Mouse (Mus musculus): ENCODE results near the gene Btbd9. TPM values are rescaled to one million over a fixed set of nuclear protein-coding genes. Genes with fewer than 3 reads are reported as not detected.

Btbd9 gene
- polyA plus RNA-seq, 1 experiment, result 11.7 TPM

- no peak overlapping the region for H3K4me3 ChIP-seq (ENCODE audit: insufficient read depth, low read depth, low read length)
- no peak overlapping the region for H3K27ac ChIP-seq (replicated peaks; ENCODE audit: low read depth, low read length)
Measured at GRCm38 (mm10) chr17:30228439-30229215, 347.7 kb downstream of the Btbd9 start.

DNA sequence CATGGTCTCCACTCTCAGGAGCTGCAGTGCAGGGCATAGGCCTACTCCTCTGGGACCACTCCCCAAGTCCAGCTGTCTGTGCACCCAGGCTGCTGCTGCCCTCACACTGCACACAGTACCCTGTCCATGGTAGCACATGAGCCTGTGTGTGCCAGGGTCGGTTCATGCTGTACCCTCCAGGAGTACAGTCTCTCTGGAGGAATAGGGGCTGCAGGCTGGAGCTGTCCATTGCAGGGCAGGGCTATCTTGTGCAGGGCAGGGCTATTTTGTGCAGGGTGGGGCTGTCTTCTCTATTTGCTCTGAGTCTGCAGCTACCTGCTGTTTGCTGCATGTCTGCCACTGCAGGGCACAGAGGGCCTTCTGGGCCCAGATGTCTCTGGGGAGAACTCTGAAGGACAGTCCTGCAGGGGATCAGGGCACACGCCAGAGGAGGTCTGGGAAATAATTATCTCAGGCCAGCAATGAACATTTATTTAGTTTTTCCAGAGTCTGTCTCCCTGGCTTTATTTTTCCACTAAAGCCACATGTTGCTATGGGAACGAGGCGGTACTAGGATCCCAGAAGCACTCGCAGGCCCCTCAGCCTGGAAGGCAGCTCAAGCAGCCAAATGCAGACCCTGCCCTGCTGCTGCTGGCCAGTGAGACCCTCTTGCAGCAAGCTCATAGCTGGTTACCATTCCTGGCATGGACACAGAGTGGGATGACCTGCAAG is 351.1 kb downstream of the Btbd9 start:
- Histone ChIP-seq H3K4me3 (ENCODE audit: insufficient read depth, low read depth, low read length) (no peak overlapping the region), H3K4me1 (ENCODE audit: control insufficient read depth, insufficient read depth, insufficient read length, low read length) (no peaks in the 10 kb centered on the region), H3K27ac (replicated peaks; ENCODE audit: low read depth, low read length) (no peak overlapping the region)

More at GRCm38 (mm10) chr17:30228439-30229215, 347.7 kb downstream of the Btbd9 start:
- H3K4me1 ChIP-seq (ENCODE audit: control insufficient read depth, insufficient read depth, insufficient read length, low read length), result no peaks in the 10 kb centered on the region

GRCm38 (mm10) chr17:30222837-30223236 is 353.5 kb downstream of the Btbd9 start:
- H3K4me1 ChIP-seq (ENCODE audit: control insufficient read depth, insufficient read depth, insufficient read length, low read length), result no peaks in the 10 kb centered on the region
- no peak overlapping the region for H3K27ac ChIP-seq (replicated peaks; ENCODE audit: low read depth, low read length)
- no peak overlapping the region for H3K4me3 ChIP-seq (ENCODE audit: insufficient read depth, low read depth, low read length)

- Histone ChIP-seq H3K27ac (replicated peaks; ENCODE audit: low read depth, low read length) (no peak overlapping the region), H3K4me1 (ENCODE audit: control insufficient read depth, insufficient read depth, insufficient read length, low read length) (no peaks in the 10 kb centered on the region), H3K4me3 (ENCODE audit: insufficient read depth, low read depth, low read length) (no peak overlapping the region)
Measured at GRCm38 (mm10) chr17:30222361-30222760, 353.9 kb downstream of the Btbd9 start.

DNA sequence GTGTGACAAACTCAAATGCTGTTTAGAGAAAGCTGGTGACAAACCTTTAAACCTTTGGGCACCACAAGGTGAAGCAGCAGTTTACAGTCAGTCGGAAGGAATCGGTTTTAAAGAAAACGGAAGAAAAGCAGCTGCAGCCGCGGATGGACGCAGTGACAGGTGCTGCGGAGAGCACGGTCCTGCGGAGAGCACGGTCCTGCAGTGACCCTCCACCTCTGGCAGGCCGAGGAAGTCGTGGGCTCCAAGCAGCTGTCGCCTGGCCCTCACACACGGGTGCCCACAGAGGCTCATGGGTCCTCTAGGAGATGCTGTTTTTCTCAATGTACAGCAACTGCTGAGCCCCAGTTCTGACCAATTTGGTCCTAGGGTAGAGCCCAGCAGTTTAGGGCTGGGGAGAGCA is 354.6 kb downstream of the Btbd9 start:
- no peak overlapping the region for H3K4me3 ChIP-seq (ENCODE audit: insufficient read depth, low read depth, low read length)
- H3K4me1 ChIP-seq (ENCODE audit: control insufficient read depth, insufficient read depth, insufficient read length, low read length), result no peaks in the 10 kb centered on the region
- H3K27ac ChIP-seq (replicated peaks; ENCODE audit: low read depth, low read length), result no peak overlapping the region

- Histone ChIP-seq H3K27ac (replicated peaks; ENCODE audit: low read depth, low read length) (no peak overlapping the region), H3K4me3 (ENCODE audit: insufficient read depth, low read depth, low read length) (no peak overlapping the region), H3K4me1 (ENCODE audit: control insufficient read depth, insufficient read depth, insufficient read length, low read length) (0 out of 2 replicates have a peak, but pooled peaks cover 5% of the 10 kb centered on the region)
Measured at GRCm38 (mm10) chr17:30215741-30216140, 360.5 kb downstream of the Btbd9 start.

DNA sequence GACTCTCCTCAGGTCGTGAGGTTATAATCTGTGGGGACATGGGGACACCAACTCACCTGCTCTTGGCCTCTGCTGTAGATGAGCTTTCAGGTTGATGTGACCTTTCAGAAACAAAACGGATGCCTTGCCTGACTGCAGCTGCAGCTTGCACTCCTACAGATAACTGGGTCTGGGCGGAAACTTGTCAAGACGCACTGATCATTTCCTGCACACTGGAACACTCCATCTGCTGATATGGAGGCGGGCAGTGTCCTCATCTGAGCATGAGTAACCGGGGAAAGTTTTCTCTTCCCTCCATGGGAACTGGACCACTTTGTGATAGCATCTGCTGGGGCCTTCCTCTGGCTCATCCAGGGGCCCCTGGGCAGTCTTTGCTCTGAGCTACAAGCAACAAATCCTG is 361.9 kb downstream of the Btbd9 start:
- H3K4me1 ChIP-seq (ENCODE audit: control insufficient read depth, insufficient read depth, insufficient read length, low read length), result 0 out of 2 replicates have a peak, but pooled peaks cover 5% of the 10 kb centered on the region
- no peak overlapping the region for H3K27ac ChIP-seq (replicated peaks; ENCODE audit: low read depth, low read length)
- H3K4me3 ChIP-seq (ENCODE audit: insufficient read depth, low read depth, low read length), result no peak overlapping the region

DNA sequence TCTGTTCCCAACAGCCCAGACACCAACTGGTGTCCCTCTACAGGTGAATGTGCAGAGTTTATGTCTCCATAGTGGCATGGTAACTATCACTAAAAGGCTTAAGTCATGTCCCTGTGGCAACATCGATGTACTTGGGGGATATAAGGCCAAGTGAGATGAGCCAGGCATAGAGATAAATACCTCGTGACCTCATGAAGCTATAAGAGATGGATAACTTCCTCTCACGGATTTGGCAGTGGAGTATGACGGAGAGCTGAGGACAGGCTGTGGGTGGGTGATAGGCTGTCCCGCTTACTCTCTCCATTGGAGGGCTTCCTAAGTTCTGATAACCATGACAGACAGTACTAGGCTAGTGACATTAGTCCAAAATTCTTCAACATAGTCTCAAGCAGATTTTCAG is 362.9 kb downstream of the Btbd9 start:
- H3K4me3 ChIP-seq (ENCODE audit: insufficient read depth, low read depth, low read length), result no peak overlapping the region
- H3K4me1 ChIP-seq (ENCODE audit: control insufficient read depth, insufficient read depth, insufficient read length, low read length), result 0 out of 2 replicates have a peak, but pooled peaks cover 5% of the 10 kb centered on the region
- H3K27ac ChIP-seq (replicated peaks; ENCODE audit: low read depth, low read length), result no peak overlapping the region

GRCm38 (mm10) chr17:30212647-30213046 is 363.6 kb downstream of the Btbd9 start:
- H3K27ac ChIP-seq (replicated peaks; ENCODE audit: low read depth, low read length), result no peak overlapping the region
- no peak overlapping the region for H3K4me3 ChIP-seq (ENCODE audit: insufficient read depth, low read depth, low read length)
- H3K4me1 ChIP-seq (ENCODE audit: control insufficient read depth, insufficient read depth, insufficient read length, low read length), result 0 out of 2 replicates have a peak, but pooled peaks cover 5% of the 10 kb centered on the region

- Histone ChIP-seq H3K27ac (replicated peaks; ENCODE audit: low read depth, low read length) (no peak overlapping the region), H3K4me1 (ENCODE audit: control insufficient read depth, insufficient read depth, insufficient read length, low read length) (peaks cover 6% of the 10 kb centered on the region; the same call in 1 of the 2 replicates), H3K4me3 (ENCODE audit: insufficient read depth, low read depth, low read length) (no peak overlapping the region)
Measured at GRCm38 (mm10) chr17:30210936-30211335, 365.4 kb downstream of the Btbd9 start.

GRCm38 (mm10) chr17:30210262-30210661 is 366.0 kb downstream of the Btbd9 start:
- H3K4me1 ChIP-seq (ENCODE audit: control insufficient read depth, insufficient read depth, insufficient read length, low read length), result peaks cover 2% of the 10 kb centered on the region; the same call in 1 of the 2 replicates
- H3K4me3 ChIP-seq (ENCODE audit: insufficient read depth, low read depth, low read length), result no peak overlapping the region
- no peak overlapping the region for H3K27ac ChIP-seq (replicated peaks; ENCODE audit: low read depth, low read length)

DNA sequence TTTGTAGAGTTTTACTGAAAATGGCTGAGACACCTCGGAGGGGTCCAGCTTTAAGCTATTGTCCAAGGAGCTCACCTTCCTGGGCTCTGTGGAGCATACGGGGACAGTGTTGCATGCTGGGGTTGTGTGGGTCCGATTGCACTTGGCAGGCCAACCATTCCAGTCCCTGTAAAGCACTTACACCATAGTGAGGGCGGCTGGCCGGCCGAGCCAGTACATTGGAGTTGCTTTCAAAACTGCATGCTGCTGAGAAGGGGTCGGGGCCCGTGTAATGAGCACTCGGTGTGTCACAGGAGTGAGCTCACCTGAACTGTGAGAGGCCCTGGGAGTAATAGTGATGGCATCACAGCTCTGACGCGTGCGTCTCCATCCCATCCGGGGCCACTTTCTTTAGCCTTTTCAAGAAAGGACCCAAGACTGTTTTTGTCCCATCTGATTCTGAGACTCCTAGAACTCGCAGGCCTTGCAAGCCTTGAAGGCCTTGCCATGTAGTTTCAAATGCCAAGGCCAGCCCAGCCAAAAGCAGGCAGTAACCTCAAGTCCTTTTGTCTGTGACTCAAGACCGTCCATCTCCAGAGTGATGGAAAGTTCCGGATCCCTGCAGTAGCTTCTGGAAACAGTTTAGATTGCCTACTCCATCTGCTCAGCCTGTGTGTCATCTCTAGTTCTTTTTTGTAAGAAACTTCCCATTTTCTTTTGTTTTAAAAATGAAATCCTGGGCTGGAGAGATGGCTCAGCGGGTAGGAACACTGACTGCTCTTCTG is 371.0 kb downstream of the Btbd9 start:
- peaks cover 7% of the 10 kb centered on the region for H3K4me1 ChIP-seq (ENCODE audit: control insufficient read depth, insufficient read depth, insufficient read length, low read length)
- H3K4me3 ChIP-seq (ENCODE audit: insufficient read depth, low read depth, low read length), result no peak overlapping the region
- no peak overlapping the region for H3K27ac ChIP-seq (replicated peaks; ENCODE audit: low read depth, low read length)

DNA sequence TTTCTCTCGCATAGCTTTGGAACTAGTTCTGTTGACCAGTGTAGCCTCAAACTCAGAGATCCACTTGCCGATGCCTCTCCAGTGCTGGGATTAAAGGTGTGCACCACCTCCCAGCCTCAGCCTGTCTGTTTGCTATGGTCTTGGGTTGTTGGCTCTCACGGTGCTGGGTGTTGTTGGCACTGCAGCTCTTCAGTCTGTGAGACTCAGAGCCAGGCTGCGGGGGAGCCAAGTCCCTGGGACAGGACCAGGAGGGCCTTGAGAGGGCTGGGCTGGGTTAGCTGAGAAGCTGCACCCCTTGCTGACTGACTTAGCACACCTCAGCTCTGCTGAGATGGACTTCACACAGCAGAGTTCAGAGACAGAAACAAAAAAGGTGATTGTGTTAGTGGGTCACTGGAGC is 376.0 kb downstream of the Btbd9 start:
- H3K4me1 ChIP-seq (ENCODE audit: control insufficient read depth, insufficient read depth, insufficient read length, low read length), result peaks cover 40% of the 10 kb centered on the region
- no peak overlapping the region for H3K27ac ChIP-seq (replicated peaks; ENCODE audit: low read depth, low read length)

DNA sequence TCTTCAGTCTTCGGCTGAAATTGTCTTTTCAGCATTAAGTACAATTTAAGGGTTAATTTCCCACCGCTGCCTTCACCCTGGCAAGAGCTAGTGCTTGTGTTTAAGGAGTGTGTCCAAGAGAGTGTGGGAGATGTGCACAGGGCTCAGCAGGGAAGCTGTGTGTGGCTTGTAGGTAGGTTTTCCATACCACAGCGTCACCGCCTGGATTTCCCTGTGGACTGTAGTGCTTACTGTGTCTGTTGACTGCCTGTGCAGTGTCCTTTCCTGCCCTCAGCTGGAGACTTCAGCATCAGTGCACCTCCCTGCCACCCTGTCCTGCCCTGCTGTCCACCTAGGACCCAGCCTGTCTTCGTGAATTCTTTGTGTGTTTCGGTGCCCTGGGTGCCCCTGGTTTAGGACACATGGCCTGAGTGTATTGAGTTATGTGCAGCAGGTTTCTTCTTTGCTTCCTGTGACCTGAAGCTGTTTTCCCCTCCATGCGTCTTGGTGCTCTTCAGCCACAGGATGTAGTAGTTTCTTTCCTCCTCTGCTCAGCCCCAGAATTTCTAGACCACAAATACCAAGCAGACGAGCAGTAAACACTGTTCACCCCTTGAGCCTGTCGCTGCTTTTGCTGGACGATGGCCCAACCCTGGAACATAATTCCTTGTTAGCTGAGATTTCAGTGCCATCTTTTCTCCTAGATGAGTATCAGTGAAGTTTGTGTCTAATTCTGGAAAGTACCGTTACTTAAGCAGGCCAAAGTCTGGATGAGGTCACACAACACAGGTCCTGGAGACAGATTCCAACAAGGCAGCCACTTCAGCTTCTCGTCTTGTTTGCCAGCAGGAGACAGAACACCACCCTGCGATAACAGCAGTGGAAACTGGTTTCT is 376.7 kb downstream of the Btbd9 start:
- Histone ChIP-seq H3K27ac (replicated peaks; ENCODE audit: low read depth, low read length) (no peak overlapping the region), H3K4me1 (ENCODE audit: control insufficient read depth, insufficient read depth, insufficient read length, low read length) (peaks cover 44% of the 10 kb centered on the region), H3K4me3 (ENCODE audit: insufficient read depth, low read depth, low read length) (no peak overlapping the region)

More for the DNA sequence above, 376.0 kb downstream of the Btbd9 start:
- H3K4me3 ChIP-seq (ENCODE audit: insufficient read depth, low read depth, low read length), result no peak overlapping the region
